Mouse (Mus musculus) bone marrow, adult 2 months (tissue): ENCODE measurements at regions not wholly inside any gene's neighbourhood (a gene's known extent, or its start where the extent isn't known, plus 50 kb on each side); places are given as distances from the start of the nearest gene placed in this dataset.

ENCODE experiments used
- CTCF ChIP-seq: fragments of 200-500 bp; IDR thresholded peaks from 2 replicates; pipeline ENCODE4 v1.5.1; 2011; ENCODE audit warnings: low read length, control low read depth; ENCODE audit not compliant: control insufficient read depth, insufficient read depth
- POLR2A ChIP-seq: fragments of 200-500 bp; IDR thresholded peaks from 2 replicates; pipeline ENCODE4 v1.6.1; 2011; ENCODE audit warnings: low read depth, mild to moderate bottlenecking, control low read depth, low read length, borderline replicate concordance; ENCODE audit not compliant: control insufficient read depth

GRCm38 (mm10) chr13:47358986-47359385, 236.5 kb downstream of the Rnf144b start:
- TF ChIP-seq POLR2A, result no peak
- no peak for TF ChIP-seq CTCF
